Mouse (Mus musculus): ENCODE results near the gene St7.

DNA sequence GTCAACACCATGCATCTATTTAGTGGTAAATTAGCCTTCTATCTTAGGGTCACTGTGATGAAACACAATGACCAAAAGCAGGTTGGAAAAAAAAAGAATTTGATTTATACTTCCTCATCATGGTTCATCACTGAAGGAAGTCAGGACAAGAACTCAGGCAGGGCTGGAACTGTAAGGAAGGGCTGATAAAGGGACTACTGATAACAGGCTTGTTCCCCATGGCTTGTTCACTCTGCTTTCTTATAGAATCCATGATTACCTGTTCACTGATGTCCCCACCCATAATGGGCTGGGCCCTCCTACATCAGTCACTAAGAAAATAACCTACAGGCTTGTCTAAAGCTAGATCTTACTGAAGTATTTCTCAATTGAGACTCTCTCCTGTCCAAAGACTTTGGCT, 190.2 kb downstream of the St7 start:
- TF ChIP-seq CTCF (IDR thresholded peaks at IDR 0.05; ENCODE audit: borderline replicate concordance, insufficient read depth, low read depth, low read length) (no peak), POLR2A (IDR thresholded peaks at IDR 0.05; ENCODE audit: borderline replicate concordance, insufficient read depth, low read length) (no peak)
